Mouse (Mus musculus): ENCODE data around the gene Gpr39. TPM values are rescaled to one million over a fixed set of nuclear protein-coding genes. Genes with fewer than 3 reads are reported as not detected.

Gpr39 gene
- total and polyA plus RNA-seq, 3 experiments = not detected

- TF ChIP-seq MXI1 (IDR thresholded peaks at IDR 0.05; ENCODE audit: low read depth, low read length) (no peak), SIN3A (IDR thresholded peaks at IDR 0.05; ENCODE audit: low read length) (no peak)
- Histone ChIP-seq H3K4me3 (ENCODE audit: control insufficient read depth in 1 of 2, insufficient read depth in 1 of 2, low read depth in 2 of 2, low read length in 2 of 2) (no peak overlapping the region), H3K27ac (ENCODE audit: control insufficient read depth, low read depth, low read length) (no peak overlapping the region), H3K36me3 (ENCODE audit: control insufficient read depth in 1 of 2, insufficient read depth in 2 of 2, low read length in 2 of 2) (no peaks in the 10 kb centered on the region), H3K4me1 (ENCODE audit: control insufficient read depth in 1 of 2, insufficient read depth in 2 of 2, low read length in 2 of 2) (no peaks in the 10 kb centered on the region), H3K79me2 (ENCODE audit: control insufficient read depth, insufficient read depth, low read length, poor library complexity) (no peaks in the 10 kb centered on the region), H3K27me3 (ENCODE audit: control insufficient read depth in 1 of 2, insufficient read depth in 2 of 2, low read length in 2 of 2) (no peaks in the 10 kb centered on the region), H3K9me3 (replicated peaks; ENCODE audit: insufficient read depth, low read length) (no peaks in the 10 kb centered on the region), H3K9ac (ENCODE audit: control insufficient read depth, low read depth, low read length, poor library complexity, severe bottlenecking) (no peak overlapping the region)
- no peak for DNase-seq (ENCODE audit: low read depth, low spot score)
Observed at GRCm38 (mm10) chr1:125677286-125677685, 491 bp downstream of the Gpr39 start.

- H3K4me1 ChIP-seq (ENCODE audit: control insufficient read depth in 1 of 2, insufficient read depth in 2 of 2, low read length in 2 of 2) = no peaks in the 10 kb centered on the region
- no peaks in the 10 kb centered on the region for H3K27me3 ChIP-seq (ENCODE audit: control insufficient read depth in 1 of 2, insufficient read depth in 2 of 2, low read length in 2 of 2)
- no peaks in the 10 kb centered on the region for H3K36me3 ChIP-seq (ENCODE audit: control insufficient read depth in 1 of 2, insufficient read depth in 2 of 2, low read length in 2 of 2)
- no peak overlapping the region for H3K4me3 ChIP-seq (ENCODE audit: control insufficient read depth in 1 of 2, insufficient read depth in 1 of 2, low read depth in 2 of 2, low read length in 2 of 2)
- no peak overlapping the region for H3K9ac ChIP-seq (ENCODE audit: control insufficient read depth, low read depth, low read length, poor library complexity, severe bottlenecking)
- H3K27ac ChIP-seq (ENCODE audit: control insufficient read depth, low read depth, low read length) = no peak overlapping the region
- H3K79me2 ChIP-seq (ENCODE audit: control insufficient read depth, insufficient read depth, low read length, poor library complexity) = no peaks in the 10 kb centered on the region
- no peak for DNase-seq (ENCODE audit: low read depth, low spot score)
- no peaks in the 10 kb centered on the region for H3K9me3 ChIP-seq (replicated peaks; ENCODE audit: insufficient read depth, low read length)
- TF ChIP-seq BHLHE40 (IDR thresholded peaks at IDR 0.05; ENCODE audit: borderline replicate concordance, low read depth, low read length) (no peak), JUND (IDR thresholded peaks at IDR 0.05; ENCODE audit: low read depth, low read length) (no peak), ELF1 (IDR thresholded peaks at IDR 0.05; ENCODE audit: low read depth, low read length) (no peak), RAD21 (IDR thresholded peaks at IDR 0.05; ENCODE audit: low read depth, low read length) (no peak), POLR2AphosphoS5 (IDR thresholded peaks at IDR 0.05; ENCODE audit: borderline replicate concordance, low read depth, low read length) (no peak)
Observed at GRCm38 (mm10) chr1:125679522-125680077, 2.8 kb downstream of the Gpr39 start.

- TF ChIP-seq UBTF (IDR thresholded peaks at IDR 0.05; ENCODE audit: borderline replicate concordance, insufficient read depth, low read depth, low read length) = no peak
- TF ChIP-seq EP300 (IDR thresholded peaks at IDR 0.05; ENCODE audit: low read depth in 1 of 2, low read length in 2 of 2) = no peak
- TF ChIP-seq POLR2A (IDR thresholded peaks at IDR 0.05; ENCODE audit: control insufficient read depth in 1 of 2, insufficient read depth in 1 of 2, low read depth in 1 of 2, low read length in 2 of 2, poor library complexity in 1 of 2) = no peak
- TF ChIP-seq MXI1 (IDR thresholded peaks at IDR 0.05; ENCODE audit: low read depth, low read length) = no peak
- TF ChIP-seq NELFE (IDR thresholded peaks at IDR 0.05; ENCODE audit: low read depth, low read length) = no peak
- TF ChIP-seq ELF1 (IDR thresholded peaks at IDR 0.05; ENCODE audit: low read depth, low read length) = no peak
- TF ChIP-seq POLR2AphosphoS5 (IDR thresholded peaks at IDR 0.05; ENCODE audit: borderline replicate concordance, low read depth, low read length) = no peak
- no peak for TF ChIP-seq MAFK (IDR thresholded peaks at IDR 0.05; ENCODE audit: borderline replicate concordance, low read depth, low read length)
- TF ChIP-seq MYB (IDR thresholded peaks at IDR 0.05; ENCODE audit: low read depth, low read length) = no peak
- TF ChIP-seq MAX (IDR thresholded peaks at IDR 0.05; ENCODE audit: low read length) = no peak
- TF ChIP-seq TAL1 (IDR thresholded peaks at IDR 0.05; ENCODE audit: low read length) = no peak
- no peak for TF ChIP-seq BHLHE40 (IDR thresholded peaks at IDR 0.05; ENCODE audit: borderline replicate concordance, low read depth, low read length)
- TF ChIP-seq ZC3H11A (IDR thresholded peaks at IDR 0.05; ENCODE audit: low read depth, low read length) = no peak
- no peak for TF ChIP-seq HCFC1 (IDR thresholded peaks at IDR 0.05; ENCODE audit: low read depth, low read length)
- no peak for TF ChIP-seq TBP (IDR thresholded peaks at IDR 0.05; ENCODE audit: low read depth, low read length)
- no peak for TF ChIP-seq SMC3 (IDR thresholded peaks at IDR 0.05; ENCODE audit: low read depth, low read length)
- no peak for TF ChIP-seq RAD21 (IDR thresholded peaks at IDR 0.05; ENCODE audit: low read depth, low read length)
- no peak for TF ChIP-seq ZMIZ1 (IDR thresholded peaks at IDR 0.05; ENCODE audit: low read depth, low read length)
- no peak for TF ChIP-seq SIN3A (IDR thresholded peaks at IDR 0.05; ENCODE audit: low read length)
- no peaks in the 10 kb centered on the region for H3K27me3 ChIP-seq (ENCODE audit: control insufficient read depth in 1 of 2, insufficient read depth in 2 of 2, low read length in 2 of 2)
- H3K79me2 ChIP-seq (ENCODE audit: control insufficient read depth, insufficient read depth, low read length, poor library complexity) = no peaks in the 10 kb centered on the region
- H3K36me3 ChIP-seq (ENCODE audit: control insufficient read depth in 1 of 2, insufficient read depth in 2 of 2, low read length in 2 of 2) = no peaks in the 10 kb centered on the region
- no peak for DNase-seq (ENCODE audit: low read depth, low spot score)
- H3K9ac ChIP-seq (ENCODE audit: control insufficient read depth, low read depth, low read length, poor library complexity, severe bottlenecking) = no peak overlapping the region
- no peaks in the 10 kb centered on the region for H3K9me3 ChIP-seq (replicated peaks; ENCODE audit: insufficient read depth, low read length)
- no peaks in the 10 kb centered on the region for H3K4me1 ChIP-seq (ENCODE audit: control insufficient read depth in 1 of 2, insufficient read depth in 2 of 2, low read length in 2 of 2)
- no peak overlapping the region for H3K27ac ChIP-seq (ENCODE audit: control insufficient read depth, low read depth, low read length)
- no peak overlapping the region for H3K4me3 ChIP-seq (ENCODE audit: control insufficient read depth in 1 of 2, insufficient read depth in 1 of 2, low read depth in 2 of 2, low read length in 2 of 2)
Observed at GRCm38 (mm10) chr1:125684423-125684822, 7.6 kb downstream of the Gpr39 start.

All from MEL (cell line).